Mouse (Mus musculus): ENCODE measurements around the gene Slc35c1. TPM values are rescaled to one million over a fixed set of nuclear protein-coding genes. Genes with fewer than 3 reads are reported as not detected.

Slc35c1 gene
- polyA plus RNA-seq, 1 experiment from 2014 or later: 8.7 TPM

GRCm38 (mm10) chr2:92434375-92434745 lies 26.0 kb downstream of the Slc35c1 start:
- 6% methylated on average over 12 of the region's 12 CpGs for WGBS
- no peaks in the 10 kb centered on the region for H3K36me3 ChIP-seq (ENCODE audit: control insufficient read depth, insufficient read depth, low read length)
- peak overlapping the region; percentile 61 for H3K9ac ChIP-seq (ENCODE audit: low read length)
- DNase-seq (ENCODE audit: low spot score) (no peak), ATAC-seq (no peak)
- peaks cover 27% of the 10 kb centered on the region for H3K4me1 ChIP-seq (ENCODE audit: control insufficient read depth, insufficient read depth, low read length)
- H3K27me3 ChIP-seq (replicated peaks; ENCODE audit: control insufficient read depth, insufficient read depth, low read length): 0 out of 2 replicates have a peak, but pooled peaks cover 4% of the 10 kb centered on the region
- peak overlapping the region; percentile 9; the same call in 1 of the 2 replicates for H3K27ac ChIP-seq (ENCODE audit: low read depth, low read length)
- H3K4me2 ChIP-seq (ENCODE audit: low read length): peak overlapping the region; percentile 82
- no peaks in the 10 kb centered on the region for H3K9me3 ChIP-seq (replicated peaks; ENCODE audit: control insufficient read depth, low read length)
- peak overlapping the region; percentile 69 for H3K4me3 ChIP-seq (ENCODE audit: low read depth, low read length)

- ATAC-seq: peak; percentile 98
- H3K27ac ChIP-seq (ENCODE audit: low read depth, low read length): peak within 1 kb of the TSS; percentile 35; the same call in 1 of the 2 replicates
- WGBS: under 1% methylated on average over 67 of the region's 76 CpGs
- DNase-seq (ENCODE audit: low spot score): peak; percentile 99
- H3K4me1 ChIP-seq (ENCODE audit: control insufficient read depth, insufficient read depth, low read length): peaks cover 27% of the 10 kb centered on the region
- H3K9me3 ChIP-seq (replicated peaks; ENCODE audit: control insufficient read depth, low read length): no peaks in the 10 kb centered on the region
- H3K9ac ChIP-seq (ENCODE audit: low read length): peak within 1 kb of the TSS; percentile 78
- peak within 1 kb of the TSS; percentile 89 for H3K4me2 ChIP-seq (ENCODE audit: low read length)
- peak within 1 kb of the TSS; percentile 69 for H3K4me3 ChIP-seq (ENCODE audit: low read depth, low read length)
- 0 out of 2 replicates have a peak, but pooled peaks cover 4% of the 10 kb centered on the region for H3K27me3 ChIP-seq (replicated peaks; ENCODE audit: control insufficient read depth, insufficient read depth, low read length)
- H3K36me3 ChIP-seq (ENCODE audit: control insufficient read depth, insufficient read depth, low read length): no peaks in the 10 kb centered on the region
Observed at GRCm38 (mm10) chr2:92433578-92434374, 26.6 kb downstream of the Slc35c1 start, which contains the start of gene Cry2. Cry2 (minus strand) TSS chr2:92434043.

GRCm38 (mm10) chr2:92432299-92433295 lies 27.7 kb downstream of the Slc35c1 start:
- H3K4me2 ChIP-seq (ENCODE audit: low read length): peak overlapping the region; percentile 89
- H3K4me3 ChIP-seq (ENCODE audit: low read depth, low read length): peak overlapping the region; percentile 69
- WGBS: 44% methylated on average over 17 of the region's 17 CpGs
- no peaks in the 10 kb centered on the region for H3K9me3 ChIP-seq (replicated peaks; ENCODE audit: control insufficient read depth, low read length)
- 0 out of 2 replicates have a peak, but pooled peaks cover 4% of the 10 kb centered on the region for H3K27me3 ChIP-seq (replicated peaks; ENCODE audit: control insufficient read depth, insufficient read depth, low read length)
- no peak for DNase-seq (ENCODE audit: low spot score)
- H3K9ac ChIP-seq (ENCODE audit: low read length): peak overlapping the region; percentile 78
- no peak overlapping the region for H3K27ac ChIP-seq (ENCODE audit: low read depth, low read length)
- H3K4me1 ChIP-seq (ENCODE audit: control insufficient read depth, insufficient read depth, low read length): peaks cover 35% of the 10 kb centered on the region
- no peak for ATAC-seq
- H3K36me3 ChIP-seq (ENCODE audit: control insufficient read depth, insufficient read depth, low read length): no peaks in the 10 kb centered on the region

- peak; percentile 24 for DNase-seq (ENCODE audit: low spot score)
- Histone ChIP-seq H3K27me3 (replicated peaks; ENCODE audit: control insufficient read depth, insufficient read depth, low read length) (0 out of 2 replicates have a peak, but pooled peaks cover 4% of the 10 kb centered on the region), H3K9ac (ENCODE audit: low read length) (peak overlapping the region; percentile 78), H3K9me3 (replicated peaks; ENCODE audit: control insufficient read depth, low read length) (no peaks in the 10 kb centered on the region), H3K4me3 (ENCODE audit: low read depth, low read length) (peak overlapping the region; percentile 69), H3K27ac (ENCODE audit: low read depth, low read length) (peak overlapping the region; percentile 82), H3K4me2 (ENCODE audit: low read length) (peak overlapping the region; percentile 89), H3K36me3 (ENCODE audit: control insufficient read depth, insufficient read depth, low read length) (no peaks in the 10 kb centered on the region), H3K4me1 (ENCODE audit: control insufficient read depth, insufficient read depth, low read length) (peaks cover 35% of the 10 kb centered on the region)
- ATAC-seq: no peak
- 30% methylated on average over 11 of the region's 11 CpGs for WGBS
Observed at GRCm38 (mm10) chr2:92431611-92432179, 28.6 kb downstream of the Slc35c1 start.

- DNase-seq (ENCODE audit: low spot score) (peak; percentile 74), ATAC-seq (peak; percentile 22; the same call in 1 of the 2 replicates)
- Histone ChIP-seq H3K36me3 (ENCODE audit: control insufficient read depth, insufficient read depth, low read length) (peaks cover 5% of the 10 kb centered on the region), H3K9me3 (replicated peaks; ENCODE audit: control insufficient read depth, low read length) (no peaks in the 10 kb centered on the region), H3K4me2 (ENCODE audit: low read length) (peak overlapping the region; percentile 89), H3K27ac (ENCODE audit: low read depth, low read length) (peak overlapping the region; percentile 82), H3K4me1 (ENCODE audit: control insufficient read depth, insufficient read depth, low read length) (peaks cover 35% of the 10 kb centered on the region), H3K4me3 (ENCODE audit: low read depth, low read length) (peak overlapping the region; percentile 69), H3K27me3 (replicated peaks; ENCODE audit: control insufficient read depth, insufficient read depth, low read length) (0 out of 2 replicates have a peak, but pooled peaks cover 4% of the 10 kb centered on the region), H3K9ac (ENCODE audit: low read length) (peak overlapping the region; percentile 78)
- 62% methylated on average over 21 of the region's 21 CpGs for WGBS
Observed at GRCm38 (mm10) chr2:92430723-92431541, 29.4 kb downstream of the Slc35c1 start.

GRCm38 (mm10) chr2:92430089-92430488 lies 30.2 kb downstream of the Slc35c1 start:
- Histone ChIP-seq H3K9me3 (replicated peaks; ENCODE audit: control insufficient read depth, low read length) (no peaks in the 10 kb centered on the region), H3K36me3 (ENCODE audit: control insufficient read depth, insufficient read depth, low read length) (peaks cover 9% of the 10 kb centered on the region), H3K9ac (ENCODE audit: low read length) (no peak overlapping the region), H3K4me3 (ENCODE audit: low read depth, low read length) (no peak overlapping the region), H3K4me2 (ENCODE audit: low read length) (no peak overlapping the region), H3K4me1 (ENCODE audit: control insufficient read depth, insufficient read depth, low read length) (peaks cover 40% of the 10 kb centered on the region), H3K27ac (ENCODE audit: low read depth, low read length) (no peak overlapping the region), H3K27me3 (replicated peaks; ENCODE audit: control insufficient read depth, insufficient read depth, low read length) (0 out of 2 replicates have a peak, but pooled peaks cover 2% of the 10 kb centered on the region)
- DNase-seq (ENCODE audit: low spot score): no peak
- ATAC-seq: no peak
- WGBS: 86% methylated on average over 2 of the region's 2 CpGs

- peaks cover 18% of the 10 kb centered on the region for H3K36me3 ChIP-seq (ENCODE audit: control insufficient read depth, insufficient read depth, low read length)
- H3K9ac ChIP-seq (ENCODE audit: low read length): no peak overlapping the region
- ATAC-seq: peak; percentile 37
- 51% methylated on average over 6 of the region's 6 CpGs for WGBS
- no peak overlapping the region for H3K4me2 ChIP-seq (ENCODE audit: low read length)
- no peak overlapping the region for H3K4me3 ChIP-seq (ENCODE audit: low read depth, low read length)
- H3K4me1 ChIP-seq (ENCODE audit: control insufficient read depth, insufficient read depth, low read length): peaks cover 53% of the 10 kb centered on the region
- H3K9me3 ChIP-seq (replicated peaks; ENCODE audit: control insufficient read depth, low read length): no peaks in the 10 kb centered on the region
- H3K27me3 ChIP-seq (replicated peaks; ENCODE audit: control insufficient read depth, insufficient read depth, low read length): no peaks in the 10 kb centered on the region
- 0 out of 2 replicates have a peak overlapping the region, but pooled peaks have one; percentile 30 for H3K27ac ChIP-seq (ENCODE audit: low read depth, low read length)
- DNase-seq (ENCODE audit: low spot score): peak; percentile 76
Observed at GRCm38 (mm10) chr2:92427882-92428281, 32.5 kb downstream of the Slc35c1 start.
